7 mouse cellular contexts compared by ENCODE assay signal in genomic region chr15:96642436-96643405, GRCm38 (mm10). TPM values are rescaled to one million over a fixed set of nuclear protein-coding genes. Genes with fewer than 3 reads are reported as not detected.
DNase-seq lines count a peak whose midpoint lies in the region; ATAC-seq and TF ChIP-seq lines count a peak whose summit lies in the region.

Gene Slc38a1 (minus strand): TSS chr15:96642913.

- no peaks in the 10 kb centered on the region for H3K9me3 ChIP-seq in forebrain, embryonic 12.5 days

- intact Hi-C loops in left cerebral cortex, adult 2 months (cut with DNase I), result loop anchor here (2.0 kb wide), 1 partner anchor 48 kb away; no protein-coding TSS in a partner anchor

- no peak for TF ChIP-seq CTCF in left cerebral cortex, adult 2 months (IDR thresholded peaks at IDR 0.05)

- peaks cover 26% of the 10 kb centered on the region for H3K4me1 ChIP-seq in forebrain, embryonic 12.5 days

- peak within 1 kb of the TSS; percentile 77 for H3K4me2 ChIP-seq in forebrain, embryonic 12.5 days

- peaks cover 42% of the 10 kb centered on the region for H3K79me2 ChIP-seq in macrophage (ENCODE audit: inconsistent target)

- under 1% methylated on average over 61 of the region's 70 CpGs for WGBS in forebrain, embryonic 12.5 days
- WGBS in macrophage (ENCODE audit: missing documents), result under 1% methylated on average over 58 of the region's 70 CpGs

- peak within 1 kb of the TSS; percentile 85 for H3K4me3 ChIP-seq in forebrain, embryonic 12.5 days (replicated peaks)
- peak within 1 kb of the TSS; percentile 84 for H3K4me3 ChIP-seq in left cerebral cortex, adult 2 months
- H3K4me3 ChIP-seq in macrophage (ENCODE audit: inconsistent target), result peak within 1 kb of the TSS; percentile 91

- H3K36me3 ChIP-seq in forebrain, embryonic 12.5 days (replicated peaks), result peaks cover 12% of the 10 kb centered on the region
- H3K36me3 ChIP-seq in macrophage (ENCODE audit: inconsistent target), result no peaks in the 10 kb centered on the region

- peak; percentile 64 for DNase-seq in NIH3T3 (ENCODE audit: low read depth)
- DNase-seq in c-Kit-positive CD71-negative TER-119-negative erythroid progenitor cells, embryonic 14.5 days (ENCODE audit: low read depth), result peak; percentile 57
- DNase-seq in left cerebral cortex, adult 2 months (ENCODE audit: extremely low spot score in 1 of 2, low spot score in 2 of 2), result peak; percentile 53 to 60
- peak; percentile 49 to 55 for DNase-seq in right cerebral cortex, adult 2 months (ENCODE audit: low spot score in 2 of 2)

- H3K27ac ChIP-seq in forebrain, embryonic 12.5 days, result peak within 1 kb of the TSS; percentile 100
- H3K27ac ChIP-seq in left cerebral cortex, adult 2 months, result peak within 1 kb of the TSS; percentile 98
- peak within 1 kb of the TSS; percentile 84 for H3K27ac ChIP-seq in macrophage

- ATAC-seq in forebrain, embryonic 12.5 days (ENCODE audit: low FRiP score), result peak; percentile 84
- ATAC-seq in hematopoietic stem cell, adult 5-6 weeks (replicated peaks in 1 of 2; ENCODE audit: insufficient read depth in 1 of 2, low FRiP score in 2 of 2, low TSS enrichment in 1 of 2, low read depth in 1 of 2, poor library complexity in 2 of 2, severe bottlenecking in 2 of 2), result peak; percentile 18 to 36

- no peaks in the 10 kb centered on the region for H3K27me3 ChIP-seq in forebrain, embryonic 12.5 days

- peak within 1 kb of the TSS; percentile 97 for H3K9ac ChIP-seq in forebrain, embryonic 12.5 days

RNA-seq across cellular contexts. Expression of gene Slc38a1, which starts in this region (rescaled TPM):
- 148 and 166 TPM in 2 replicates for polyA plus RNA-seq in forebrain, embryonic 12.5 days (2016; fragmentation: Nextera tagmentation; extraction: Ambion mirVana)
- 87.5 and 108 TPM in 2 replicates for total RNA-seq in hematopoietic stem cell, adult 5-6 weeks (2017)
- 100 to 1,000 TPM; 111 to 116 TPM for total RNA-seq in left cerebral cortex, adult 2 months (2021)
- total RNA-seq in macrophage (2018; cell fraction: chromatin; rRNA removed), result 1,000 to 10,000 TPM in 1 of 26 experiments, 100 to 1,000 TPM in 14, 10 to 100 TPM in 11; 65.8 to 1,056 (median 152) TPM
- 100 to 1,000 TPM in 2 of 26 experiments, 10 to 100 TPM in 24; 32.3 to 169 (median 53.6) TPM for total RNA-seq in macrophage (2018; cell fraction: cytosol; rRNA removed)
- total RNA-seq in macrophage (2018; cell fraction: nucleus; rRNA removed), result 100 to 1,000 TPM in 18 of 26 experiments, 10 to 100 TPM in 8; 75.5 to 593 (median 137) TPM
- 34.2 to 43.0 TPM (median 36.4 TPM) in 3 replicates for polyA plus RNA-seq in macrophage (2018)

Comparison
In these comparisons a context has a peak if more than half of its experiments do, and no peak if none do; other contexts are left out.
1. Peak in every context shown above with its lines: DNase-seq, ATAC-seq, H3K4me3 ChIP-seq and H3K27ac ChIP-seq.